Mouse (Mus musculus) kidney, embryonic 14.5 days (tissue): ENCODE measurements around the gene Tmcc3. TPM values are rescaled to one million over a fixed set of nuclear protein-coding genes. Genes with fewer than 3 reads are reported as not detected.
A peak's percentile ranks its signal among the peaks of the same experiment; 100 is the strongest.

Experiments used
- ATAC-seq: fragments of 200-750 bp; cut with Nextera tagmentation; 2 replicates; pipeline ENCODE4 v1.8.0; 2017; ENCODE audit warnings: moderate number of reproducible peaks, mild to moderate bottlenecking, moderate TSS enrichment, moderate library complexity; ENCODE audit not compliant: low FRiP score, low TSS enrichment
- H3K27ac ChIP-seq: fragments of 300-500 bp; sonication (generic); 2 replicates; pipeline ENCODE4 v1.5.1; 2014; ENCODE audit warnings: low read depth, mild to moderate bottlenecking, low read length, moderate library complexity, mixed read lengths
- H3K27me3 ChIP-seq: fragments of 300-500 bp; sonication (generic); 2 replicates; pipeline ENCODE4 v1.6.1; 2014; ENCODE audit warnings: mild to moderate bottlenecking, low read length; ENCODE audit not compliant: control insufficient read depth, insufficient read depth
- H3K36me3 ChIP-seq: fragments of 300-500 bp; sonication (generic); 2 replicates; pipeline ENCODE4 v1.6.1; 2014; ENCODE audit warnings: low read length, mixed read lengths; ENCODE audit not compliant: control insufficient read depth, insufficient read depth
- H3K4me1 ChIP-seq: fragments of 300-500 bp; sonication (generic); 2 replicates; pipeline ENCODE4 v1.6.1; 2014; ENCODE audit warnings: low read length, mixed read lengths; ENCODE audit not compliant: control insufficient read depth, insufficient read depth
- H3K4me2 ChIP-seq: fragments of 300-500 bp; sonication (generic); replicated peaks from 2 replicates; pipeline ENCODE4 v1.6.1; 2014; ENCODE audit warnings: low read depth, mild to moderate bottlenecking, low read length
- H3K4me3 ChIP-seq: fragments of 300-500 bp; sonication (generic); 2 replicates; pipeline ENCODE4 v1.5.1; 2014; ENCODE audit warnings: mild to moderate bottlenecking, low read length
- H3K9ac ChIP-seq: fragments of 300-500 bp; sonication (generic); 2 replicates; pipeline ENCODE4 v1.6.1; 2014; ENCODE audit warnings: low read depth, mild to moderate bottlenecking, low read length, moderate library complexity
- H3K9me3 ChIP-seq: fragments of 300-500 bp; sonication (generic); 2 replicates; pipeline ENCODE4 v1.6.1; 2016; ENCODE audit warnings: low read length; ENCODE audit not compliant: control insufficient read depth
- WGBS: fragments of 180-500 bp; shearing (Covaris S2); extraction: QIAGEN DNeasy Blood & Tissue Kit; methylation state at CpG from one replicate; pipeline ENCODE4 v1.1.7; 2014; 5-methylcytosine and 5-hydroxymethylcytosine counted together
- polyA plus RNA-seq: library from polyadenylated mRNA; unstranded; fragments of >200 nt; fragmentation: Nextera tagmentation; extraction: Ambion mirVana; gene quantifications from 2 replicates; pipeline ENCODE4 v1.2.1, GENCODE M21; 2014

The Tmcc3 gene
- polyA plus RNA-seq, 1 experiment from 2014 or later, result 7.2 TPM

DNA sequence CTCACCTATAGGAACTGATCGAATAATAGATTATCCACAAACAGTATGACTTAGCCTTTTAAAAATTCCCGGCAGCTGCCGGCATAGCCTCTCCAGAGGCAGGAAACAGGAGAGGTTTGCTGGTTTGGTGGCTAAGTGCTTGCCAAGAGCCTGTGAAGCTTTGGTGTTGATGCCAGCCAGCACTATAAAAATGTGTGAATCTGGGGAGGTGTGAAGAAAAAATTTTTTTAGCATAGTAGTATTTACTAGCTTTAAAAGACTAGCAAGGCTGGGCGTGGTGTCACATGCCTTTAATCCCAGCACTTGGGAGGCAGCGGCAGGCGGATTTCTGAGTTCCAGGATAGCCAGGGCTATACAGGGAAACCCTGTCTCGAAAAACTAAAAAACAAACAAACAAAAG, 31.8 kb downstream of the Tmcc3 start:
- Histone ChIP-seq H3K4me1 (no peaks in the 10 kb centered on the region), H3K4me2 (no peak overlapping the region), H3K9ac (no peak overlapping the region), H3K36me3 (no peaks in the 10 kb centered on the region), H3K27me3 (no peaks in the 10 kb centered on the region), H3K27ac (no peak overlapping the region), H3K9me3 (no peaks in the 10 kb centered on the region), H3K4me3 (no peak overlapping the region)
- 83% methylated on average over 7 of the region's 7 CpGs for WGBS
- no peak for ATAC-seq

DNA sequence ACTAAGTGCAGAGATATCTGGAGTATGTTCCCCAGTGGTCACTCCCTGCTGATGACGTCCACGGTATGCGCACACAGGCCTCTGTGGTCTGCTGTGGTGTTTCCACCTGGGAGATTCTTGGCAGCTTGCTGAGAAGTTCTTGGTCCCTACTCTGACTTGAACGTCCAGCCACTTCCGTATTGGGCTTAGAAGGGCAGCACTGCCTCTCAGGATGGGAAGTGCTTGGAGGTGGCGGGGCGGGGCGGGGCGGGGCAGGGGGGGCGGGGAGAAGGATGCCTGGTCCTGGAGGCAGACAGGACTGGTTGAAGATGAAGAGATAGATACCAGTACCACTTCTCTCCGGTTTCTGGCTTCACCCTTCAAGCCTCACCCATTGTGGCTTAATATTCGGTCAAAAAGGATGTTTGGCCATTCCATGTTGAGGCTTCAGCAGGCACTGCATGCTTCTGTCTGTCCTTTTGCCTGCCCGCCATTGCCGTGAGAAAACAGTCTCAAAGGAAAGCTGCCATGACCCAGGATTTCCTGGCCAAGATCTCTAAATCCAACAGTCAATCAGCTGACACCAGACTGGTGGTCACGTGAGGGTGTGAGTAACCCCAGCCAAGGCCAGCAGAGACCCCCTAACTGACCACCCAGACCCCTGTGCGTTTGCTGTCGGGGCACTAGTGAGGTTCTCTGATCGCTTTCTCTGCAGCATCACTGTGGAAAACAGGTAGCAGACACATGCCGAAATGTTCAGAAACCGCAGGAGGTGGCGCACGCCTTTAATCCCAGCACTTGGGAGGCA, 33.1 kb downstream of the Tmcc3 start:
- H3K9ac ChIP-seq, result no peak overlapping the region
- 0 out of 2 replicates have a peak, but pooled peaks have one; percentile 20 for ATAC-seq
- H3K4me1 ChIP-seq, result no peaks in the 10 kb centered on the region
- 46% methylated on average over 22 of the region's 22 CpGs for WGBS
- H3K27me3 ChIP-seq, result no peaks in the 10 kb centered on the region
- no peak overlapping the region for H3K4me3 ChIP-seq
- H3K36me3 ChIP-seq, result no peaks in the 10 kb centered on the region
- H3K9me3 ChIP-seq, result no peaks in the 10 kb centered on the region
- H3K4me2 ChIP-seq, result peak overlapping the region; percentile 10; the same call in 1 of the 2 replicates
- no peak overlapping the region for H3K27ac ChIP-seq

- H3K9ac ChIP-seq, result no peak overlapping the region
- no peak overlapping the region for H3K4me3 ChIP-seq
- H3K27me3 ChIP-seq, result no peaks in the 10 kb centered on the region
- ATAC-seq, result no peak
- no peaks in the 10 kb centered on the region for H3K9me3 ChIP-seq
- no peak overlapping the region for H3K27ac ChIP-seq
- no peaks in the 10 kb centered on the region for H3K36me3 ChIP-seq
- H3K4me2 ChIP-seq, result no peak overlapping the region
- no peaks in the 10 kb centered on the region for H3K4me1 ChIP-seq
- WGBS, result 88% methylated on average over 7 of the region's 7 CpGs
Observed at GRCm38 (mm10) chr10:94345509-94346252, 33.9 kb downstream of the Tmcc3 start.

DNA sequence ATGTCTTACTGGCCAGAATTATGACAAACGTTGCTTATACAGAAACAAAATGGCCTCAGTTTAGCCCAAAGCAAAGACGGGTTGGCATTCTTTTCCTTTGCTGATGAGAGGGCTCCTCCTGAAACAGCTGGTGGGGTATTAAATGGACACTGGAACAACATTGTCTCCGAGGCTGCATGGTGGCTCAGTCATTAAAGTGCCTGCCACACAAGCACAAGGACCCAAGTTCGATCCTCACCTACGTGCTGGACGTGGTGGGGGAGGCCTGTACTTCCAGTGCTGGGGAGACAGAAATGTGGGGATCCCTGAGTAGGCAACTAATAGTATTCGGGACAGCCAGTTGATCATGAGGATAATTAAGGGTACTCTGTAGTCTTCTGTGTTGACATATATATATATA, 34.8 kb downstream of the Tmcc3 start:
- H3K9ac ChIP-seq, result no peak overlapping the region
- H3K36me3 ChIP-seq, result no peaks in the 10 kb centered on the region
- no peaks in the 10 kb centered on the region for H3K4me1 ChIP-seq
- ATAC-seq, result no peak
- H3K27me3 ChIP-seq, result no peaks in the 10 kb centered on the region
- H3K4me3 ChIP-seq, result no peak overlapping the region
- 90% methylated on average over 7 of the region's 7 CpGs for WGBS
- H3K9me3 ChIP-seq, result no peaks in the 10 kb centered on the region
- H3K4me2 ChIP-seq, result no peak overlapping the region
- no peak overlapping the region for H3K27ac ChIP-seq

GRCm38 (mm10) chr10:94347296-94347695, 35.5 kb downstream of the Tmcc3 start:
- H3K27ac ChIP-seq, result no peak overlapping the region

GRCm38 (mm10) chr10:94347959-94348358, 36.2 kb downstream of the Tmcc3 start:
- H3K27ac ChIP-seq, result no peak overlapping the region
- H3K27me3 ChIP-seq, result no peaks in the 10 kb centered on the region
- no peaks in the 10 kb centered on the region for H3K9me3 ChIP-seq
- no peaks in the 10 kb centered on the region for H3K4me1 ChIP-seq
- no peak overlapping the region for H3K4me2 ChIP-seq
- no peak overlapping the region for H3K4me3 ChIP-seq
- no peak for ATAC-seq
- H3K9ac ChIP-seq, result no peak overlapping the region
- 96% methylated on average over 10 of the region's 10 CpGs for WGBS
- H3K36me3 ChIP-seq, result no peaks in the 10 kb centered on the region

More at GRCm38 (mm10) chr10:94347296-94347695, 35.5 kb downstream of the Tmcc3 start:
- 82% methylated on average over 10 of the region's 10 CpGs for WGBS
- no peaks in the 10 kb centered on the region for H3K27me3 ChIP-seq
- no peak overlapping the region for H3K4me2 ChIP-seq
- no peaks in the 10 kb centered on the region for H3K36me3 ChIP-seq
- ATAC-seq, result no peak
- H3K9ac ChIP-seq, result no peak overlapping the region
- no peak overlapping the region for H3K4me3 ChIP-seq
- H3K4me1 ChIP-seq, result no peaks in the 10 kb centered on the region
- no peaks in the 10 kb centered on the region for H3K9me3 ChIP-seq

DNA sequence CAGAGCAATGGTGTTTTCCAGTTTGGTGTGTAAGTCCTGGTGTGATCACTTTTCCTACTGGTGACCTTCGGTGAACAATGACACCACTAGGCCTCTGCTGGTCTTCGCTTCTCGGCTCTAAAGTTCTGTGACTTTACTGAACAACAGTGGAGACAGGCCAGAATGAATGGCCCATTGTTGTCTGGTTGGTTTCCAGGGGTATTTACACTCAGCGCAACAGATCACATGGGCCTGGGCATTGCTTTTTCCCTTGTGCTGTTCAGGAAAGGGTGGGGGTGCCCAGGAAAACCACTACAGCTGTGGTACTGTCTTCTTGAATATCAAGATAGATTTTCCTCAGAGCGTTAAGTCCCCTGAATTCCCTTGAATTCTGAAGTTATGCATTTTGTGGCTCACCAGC, 38.5 kb downstream of the Tmcc3 start:
- Histone ChIP-seq H3K9me3 (no peaks in the 10 kb centered on the region), H3K9ac (no peak overlapping the region), H3K4me2 (no peak overlapping the region), H3K27me3 (no peaks in the 10 kb centered on the region), H3K4me1 (0 out of 2 replicates have a peak, but pooled peaks cover under 1% of the 10 kb centered on the region), H3K4me3 (no peak overlapping the region), H3K27ac (no peak overlapping the region), H3K36me3 (no peaks in the 10 kb centered on the region)
- ATAC-seq, result no peak
- 79% methylated on average over 5 of the region's 5 CpGs for WGBS

DNA sequence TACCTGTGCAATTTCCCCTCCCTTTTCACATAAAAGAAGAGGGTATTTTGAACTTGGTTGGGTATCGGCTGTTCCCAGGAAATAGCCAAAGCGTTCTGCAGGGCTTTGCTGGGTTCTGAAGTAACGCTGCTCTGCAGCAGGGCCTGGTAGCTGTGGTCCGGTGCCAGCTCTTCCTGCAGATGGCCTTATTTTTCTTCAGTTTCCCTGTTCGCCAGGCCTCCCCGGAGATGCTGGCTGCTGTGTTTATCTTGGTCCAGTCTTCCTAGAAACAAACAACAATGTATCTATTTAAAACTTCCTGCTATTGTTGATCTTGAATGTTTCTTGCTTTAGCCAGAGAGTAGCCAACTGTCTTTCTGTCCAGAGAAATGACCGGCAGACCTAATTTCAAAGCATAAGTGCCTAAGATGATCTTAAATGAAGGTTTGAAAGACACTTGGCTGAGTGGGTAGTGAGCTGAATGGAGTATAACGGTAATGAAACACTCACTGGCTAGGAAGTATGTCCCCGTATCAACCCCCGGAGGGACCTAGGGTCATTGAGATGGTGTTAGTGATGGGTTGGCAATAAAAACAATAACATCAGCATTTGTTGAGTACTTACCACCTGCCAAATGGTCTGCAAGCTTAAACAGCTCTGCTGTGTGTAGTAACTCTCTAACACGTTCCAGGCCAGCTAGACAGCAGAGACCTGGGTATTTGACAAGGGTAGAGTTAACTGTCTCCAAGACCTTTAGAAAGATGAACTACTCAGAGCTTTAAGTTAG, 39.3 kb downstream of the Tmcc3 start:
- no peaks in the 10 kb centered on the region for H3K36me3 ChIP-seq
- 0 out of 2 replicates have a peak, but pooled peaks cover 2% of the 10 kb centered on the region for H3K4me1 ChIP-seq
- ATAC-seq, result no peak
- 53% methylated on average over 11 of the region's 11 CpGs for WGBS
- H3K27me3 ChIP-seq, result no peaks in the 10 kb centered on the region
- H3K9ac ChIP-seq, result no peak overlapping the region
- no peak overlapping the region for H3K4me2 ChIP-seq
- H3K9me3 ChIP-seq, result no peaks in the 10 kb centered on the region
- no peak overlapping the region for H3K4me3 ChIP-seq
- no peak overlapping the region for H3K27ac ChIP-seq
